Mouse (Mus musculus): Measurements from ENCODE around the gene Wscd2. TPM values are rescaled to one million over a fixed set of nuclear protein-coding genes. Genes with fewer than 3 reads are reported as not detected.

The Wscd2 gene
- total and polyA plus RNA-seq, 3 experiments, result 0.38 to 0.51 (median 0.39) TPM

GRCm38 (mm10) chr5:113513640-113514039, 23.5 kb downstream of the Wscd2 start:
- dilution Hi-C loops (cut with MboI; ENCODE audit: extremely low pct_ligation_motif_present, extremely low pct_unique_long_range_greater_than_20kb, low sequenced_read_pairs), result no loop called here
- Histone ChIP-seq H3K9ac (ENCODE audit: insufficient read depth, low read depth) (no peak overlapping the region), H3K4me3 (replicated peaks in 1 of 3; ENCODE audit: low read depth in 2 of 3, low read length in 2 of 3, poor library complexity in 1 of 3) (no peak overlapping the region), H3K27ac (ENCODE audit: insufficient read depth, low read depth) (no peak overlapping the region), H3K4me2 (ENCODE audit: insufficient read depth, low read depth, poor library complexity, severe bottlenecking) (no peak overlapping the region), H3K79me2 (replicated peaks; ENCODE audit: control insufficient read depth, extremely low read depth, insufficient read depth, poor library complexity, severe bottlenecking) (no peaks in the 10 kb centered on the region), H3K27me3 (replicated peaks) (peaks cover 85% of the 10 kb centered on the region), H3K4me1 (ENCODE audit: control insufficient read depth in 1 of 2, insufficient read depth in 2 of 2) (no peaks in the 10 kb centered on the region), H3K9me3 (replicated peaks; ENCODE audit: low read length) (no peaks in the 10 kb centered on the region), H3K36me3 (replicated peaks in 1 of 2; ENCODE audit: control insufficient read depth in 1 of 2, insufficient read depth in 1 of 2, low read length in 1 of 2) (no peaks in the 10 kb centered on the region)
- in situ Hi-C loops (cut with MboI; ENCODE audit: low pct_ligation_motif_present, low pct_unique_long_range_greater_than_20kb, low sequenced_read_pairs), result no loop called here
- no peak for TF ChIP-seq USF1 (IDR thresholded peaks at IDR 0.05; ENCODE audit: low read depth, low read length)
- no peak for TF ChIP-seq ETS1 (conservative IDR thresholded peaks at IDR 0.05; ENCODE audit: low read depth, low read length)
- no peak for TF ChIP-seq ZKSCAN1 (IDR thresholded peaks at IDR 0.05; ENCODE audit: borderline replicate concordance, low read depth, low read length)
- TF ChIP-seq RCOR1 (conservative IDR thresholded peaks at IDR 0.05; ENCODE audit: low read depth, low read length), result no peak
- no peak for TF ChIP-seq E2F4 (IDR thresholded peaks at IDR 0.05; ENCODE audit: insufficient replicate concordance, low read depth, low read length)
- TF ChIP-seq PAX5 (IDR thresholded peaks at IDR 0.05; ENCODE audit: low read length), result no peak
- TF ChIP-seq MYC (IDR thresholded peaks at IDR 0.05; ENCODE audit: low read depth, low read length), result no peak
- no peak for TF ChIP-seq NRF1 (IDR thresholded peaks at IDR 0.05; ENCODE audit: low read depth, low read length)
- no peak for TF ChIP-seq KAT2A (IDR thresholded peaks at IDR 0.05; ENCODE audit: insufficient replicate concordance, low read length)
- TF ChIP-seq CHD1 (IDR thresholded peaks at IDR 0.05; ENCODE audit: low read depth, low read length), result no peak
- TF ChIP-seq POLR2AphosphoS2 (IDR thresholded peaks at IDR 0.05; ENCODE audit: low read depth, low read length), result no peak
- no peak for TF ChIP-seq SIN3A (IDR thresholded peaks at IDR 0.05; ENCODE audit: low read length)
- no peak for TF ChIP-seq ZC3H11A (IDR thresholded peaks at IDR 0.05; ENCODE audit: low read depth, low read length)
- DNase-seq (ENCODE audit: extremely low read depth), result no peak

GRCm38 (mm10) chr5:113514062-113514461, 23.9 kb downstream of the Wscd2 start:
- in situ Hi-C loops (cut with MboI; ENCODE audit: low pct_ligation_motif_present, low pct_unique_long_range_greater_than_20kb, low sequenced_read_pairs), result no loop called here
- H3K4me1 ChIP-seq (ENCODE audit: control insufficient read depth in 1 of 2, insufficient read depth in 2 of 2), result no peaks in the 10 kb centered on the region
- TF ChIP-seq CHD2 (IDR thresholded peaks at IDR 0.05; ENCODE audit: low read length) (no peak), POLR2AphosphoS2 (IDR thresholded peaks at IDR 0.05; ENCODE audit: low read depth, low read length) (no peak), SMC3 (IDR thresholded peaks at IDR 0.05; ENCODE audit: low read depth, low read length) (no peak), UBTF (IDR thresholded peaks at IDR 0.05; ENCODE audit: low read depth, low read length) (no peak), SIN3A (IDR thresholded peaks at IDR 0.05; ENCODE audit: low read length) (no peak), POLR2A (IDR thresholded peaks at IDR 0.05; ENCODE audit: low read depth, low read length) (no peak), JUND (conservative IDR thresholded peaks at IDR 0.05; ENCODE audit: low read depth, low read length) (no peak), IRF4 (IDR thresholded peaks at IDR 0.05; ENCODE audit: low read depth, low read length) (no peak), JUN (IDR thresholded peaks at IDR 0.05; ENCODE audit: insufficient read depth, low read depth, low read length) (no peak), PAX5 (IDR thresholded peaks at IDR 0.05; ENCODE audit: low read length) (no peak), NELFE (IDR thresholded peaks at IDR 0.05; ENCODE audit: low read depth, low read length) (no peak), MAZ (IDR thresholded peaks at IDR 0.05; ENCODE audit: low read depth, low read length) (no peak), ETS1 (conservative IDR thresholded peaks at IDR 0.05; ENCODE audit: low read depth, low read length) (no peak), ZC3H11A (IDR thresholded peaks at IDR 0.05; ENCODE audit: low read depth, low read length) (no peak), BHLHE40 (IDR thresholded peaks at IDR 0.05; ENCODE audit: low read depth, low read length) (no peak)
- no peak overlapping the region for H3K4me3 ChIP-seq (replicated peaks in 1 of 3; ENCODE audit: low read depth in 2 of 3, low read length in 2 of 3, poor library complexity in 1 of 3)
- no peaks in the 10 kb centered on the region for H3K36me3 ChIP-seq (replicated peaks in 1 of 2; ENCODE audit: control insufficient read depth in 1 of 2, insufficient read depth in 1 of 2, low read length in 1 of 2)
- dilution Hi-C loops (cut with MboI; ENCODE audit: extremely low pct_ligation_motif_present, extremely low pct_unique_long_range_greater_than_20kb, low sequenced_read_pairs), result no loop called here
- no peak overlapping the region for H3K9ac ChIP-seq (ENCODE audit: insufficient read depth, low read depth)
- H3K4me2 ChIP-seq (ENCODE audit: insufficient read depth, low read depth, poor library complexity, severe bottlenecking), result no peak overlapping the region
- no peaks in the 10 kb centered on the region for H3K79me2 ChIP-seq (replicated peaks; ENCODE audit: control insufficient read depth, extremely low read depth, insufficient read depth, poor library complexity, severe bottlenecking)
- H3K27ac ChIP-seq (ENCODE audit: insufficient read depth, low read depth), result no peak overlapping the region
- H3K9me3 ChIP-seq (replicated peaks; ENCODE audit: low read length), result no peaks in the 10 kb centered on the region
- peaks cover 81% of the 10 kb centered on the region for H3K27me3 ChIP-seq (replicated peaks)
- DNase-seq (ENCODE audit: extremely low read depth), result no peak

Measured in CH12.LX (cell line).